In the genomic region with DNA sequence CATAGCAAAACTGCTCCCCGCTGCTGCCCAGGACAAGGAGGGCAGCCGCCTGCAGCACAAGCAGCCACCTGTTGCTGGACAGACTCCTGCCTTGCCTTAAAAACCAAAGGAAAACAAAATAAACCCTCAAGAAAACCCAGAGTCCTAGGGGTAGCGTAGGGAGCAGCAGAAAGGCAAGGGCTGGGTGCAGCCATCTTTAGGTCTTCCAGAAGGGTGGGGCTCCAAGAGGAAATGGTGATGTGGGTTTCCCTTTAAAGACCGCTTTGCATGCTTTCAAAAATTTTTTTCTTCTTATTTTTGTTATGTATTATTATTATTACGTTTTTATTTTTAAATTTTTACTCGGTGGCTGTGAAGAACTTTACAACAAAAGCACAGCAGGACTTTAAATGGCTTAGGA, we compare ENCODE assay signal across 9 mouse cellular contexts.
DNase-seq lines count a peak whose midpoint lies in the region; ATAC-seq lines count a peak whose summit lies in the region.
"Had no signal": no experiment of that assay in that cellular context is flagged by ENCODE, and none has a peak within 500 bp of the region (broad histone marks: within the 10 kb centered on the region; RNA-seq: fewer than 3 reads in every experiment).

No protein-coding gene starts in this region.

- DNase-seq in lung, postnatal 14 days, result no peak
- peak; percentile 14 to 46 for DNase-seq in thymus, postnatal 10 days (ENCODE audit: low spot score in 2 of 2)
- DNase-seq in B cell, adult 2 months, result no peak
- no peak for DNase-seq in frontal cortex, adult 2 months (ENCODE audit: extremely low spot score in 1 of 2, low spot score in 1 of 2)
- DNase-seq in cerebellum, adult 9-10 months, result no peak
- DNase-seq: gastrocnemius, postnatal 25 days had no signal

- peak overlapping the region; percentile 49 for H3K4me2 ChIP-seq in lung, embryonic 16.5 days (ENCODE audit: low read depth, low read length)
- peak overlapping the region; percentile 78 for H3K4me2 ChIP-seq in forebrain, embryonic 12.5 days
- peak overlapping the region; percentile 70 for H3K4me2 ChIP-seq in limb, embryonic 15.5 days

- H3K36me3 ChIP-seq in lung, embryonic 16.5 days (ENCODE audit: control insufficient read depth, insufficient read depth, low read length), result no peaks in the 10 kb centered on the region
- H3K36me3 ChIP-seq in forebrain, embryonic 12.5 days (replicated peaks), result no peaks in the 10 kb centered on the region
- no peaks in the 10 kb centered on the region for H3K36me3 ChIP-seq in limb, embryonic 15.5 days

- no peak overlapping the region for H3K9ac ChIP-seq in lung, embryonic 16.5 days (ENCODE audit: low read length)
- H3K9ac ChIP-seq in forebrain, embryonic 12.5 days, result no peak overlapping the region
- H3K9ac ChIP-seq in limb, embryonic 15.5 days, result no peak overlapping the region

- ATAC-seq in lung, embryonic 16.5 days (ENCODE audit: low read depth), result no peak
- ATAC-seq in forebrain, embryonic 12.5 days (ENCODE audit: low FRiP score), result no peak
- no peak for ATAC-seq in limb, embryonic 15.5 days (ENCODE audit: insufficient number of reproducible peaks, low FRiP score, low TSS enrichment, low read depth)

- 42% methylated on average over 6 of the region's 6 CpGs for WGBS in lung, embryonic 16.5 days
- 32% methylated on average over 6 of the region's 6 CpGs for WGBS in forebrain, embryonic 12.5 days
- whole genome bisulfite sequencing in limb, embryonic 15.5 days, result 41% methylated on average over 6 of the region's 6 CpGs

- H3K27me3 ChIP-seq in lung, embryonic 16.5 days (ENCODE audit: control insufficient read depth, insufficient read depth, low read depth, low read length), result peaks cover 17% of the 10 kb centered on the region
- H3K27me3 ChIP-seq in forebrain, embryonic 12.5 days, result peaks cover 43% of the 10 kb centered on the region
- H3K27me3 ChIP-seq in limb, embryonic 15.5 days, result peaks cover 14% of the 10 kb centered on the region; the same call in 1 of the 2 replicates

- no peak overlapping the region for H3K27ac ChIP-seq in lung, embryonic 16.5 days (ENCODE audit: low read length)
- no peak overlapping the region for H3K27ac ChIP-seq in forebrain, embryonic 12.5 days
- no peak overlapping the region for H3K27ac ChIP-seq in limb, embryonic 15.5 days

- no peak overlapping the region; the same call in 1 of the 2 replicates for H3K4me3 ChIP-seq in lung, embryonic 16.5 days (ENCODE audit: low read length)
- no peak overlapping the region; the same call in 1 of the 2 replicates for H3K4me3 ChIP-seq in forebrain, embryonic 12.5 days (replicated peaks)
- H3K4me3 ChIP-seq in limb, embryonic 15.5 days, result peak overlapping the region; percentile 45

- no peaks in the 10 kb centered on the region for H3K4me1 ChIP-seq in lung, embryonic 16.5 days (replicated peaks; ENCODE audit: control insufficient read depth, insufficient read depth, low read length)
- H3K4me1 ChIP-seq in forebrain, embryonic 12.5 days, result peaks cover 26% of the 10 kb centered on the region
- peaks cover 8% of the 10 kb centered on the region for H3K4me1 ChIP-seq in limb, embryonic 15.5 days

- no peaks in the 10 kb centered on the region for H3K9me3 ChIP-seq in lung, embryonic 16.5 days (ENCODE audit: control insufficient read depth, low read length)
- no peaks in the 10 kb centered on the region for H3K9me3 ChIP-seq in forebrain, embryonic 12.5 days
- no peaks in the 10 kb centered on the region for H3K9me3 ChIP-seq in limb, embryonic 15.5 days

Comparison
In these comparisons a context has a peak if more than half of its experiments do, and no peak if none do; other contexts are left out.
1. DNase-seq: peak in thymus, postnatal 10 days (2 of 2); none in lung, postnatal 14 days (single experiment), B cell, adult 2 months (0 of 2), frontal cortex, adult 2 months (0 of 2) and cerebellum, adult 9-10 months (single experiment).
2. Peak in every context shown above with its lines, with median percentiles within 50 percentile points of each other: H3K4me2 ChIP-seq.